Mouse (Mus musculus) gastrocnemius, adult 2 months (tissue): ENCODE measurements at regions not wholly inside any gene's neighbourhood (a gene's known extent, or its start where the extent isn't known, plus 50 kb on each side); places are given as distances from the start of the nearest gene placed in this dataset.

Experiments used
- DNase-seq: peaks from one replicate; pipeline ENCODE4 v3.0.0; 2022
- H3K27ac ChIP-seq: fragments of 200-600 bp; 2 replicates; pipeline ENCODE4 v1.8.1; 2022; ENCODE audit warnings: mild to moderate bottlenecking
- H3K4me3 ChIP-seq: fragments of 200-600 bp; 2 replicates; pipeline ENCODE4 v1.8.1; 2022; ENCODE audit warnings: mild to moderate bottlenecking, moderate library complexity
- CTCF ChIP-seq: fragments of 200-600 bp; IDR thresholded peaks from 2 replicates; pipeline ENCODE4 v1.8.1; 2022; ENCODE audit warnings: antibody characterized with exemption, mild to moderate bottlenecking, moderate library complexity
- intact Hi-C: fragments of 180-260 bp; cut with DNase I; formaldehyde crosslinking; loops from one replicate; pipeline ENCODE4 v1.15.1; 2025

GRCm38 (mm10) chr9:61776446-61776845 lies 137.9 kb downstream of the Rplp1 start:
- DNase-seq, result no peak
- Histone ChIP-seq H3K4me3 (no peak overlapping the region), H3K27ac (no peak overlapping the region)
- no peak for TF ChIP-seq CTCF
- intact Hi-C loops, result no loop called here

- Histone ChIP-seq H3K27ac (no peak overlapping the region), H3K4me3 (no peak overlapping the region)
- intact Hi-C loops, result no loop called here
- no peak for TF ChIP-seq CTCF
- DNase-seq, result no peak
These were observed 144.0 kb downstream of the Rplp1 start for GRCm38 (mm10) chr9:61770207-61770955.

GRCm38 (mm10) chr9:61766187-61766586 lies 148.2 kb downstream of the Rplp1 start:
- TF ChIP-seq CTCF, result no peak
- intact Hi-C loops, result no loop called here
- H3K4me3 ChIP-seq, result no peak overlapping the region
- DNase-seq, result no peak
- no peak overlapping the region for H3K27ac ChIP-seq

GRCm38 (mm10) chr9:61765366-61765765 lies 149.0 kb downstream of the Rplp1 start:
- no peak for DNase-seq
- no peak overlapping the region for H3K4me3 ChIP-seq
- no peak for TF ChIP-seq CTCF
- intact Hi-C loops, result no loop called here
- no peak overlapping the region for H3K27ac ChIP-seq

GRCm38 (mm10) chr9:61757806-61758205 lies 156.5 kb downstream of the Rplp1 start:
- no peak overlapping the region for H3K27ac ChIP-seq

GRCm38 (mm10) chr9:61756801-61757342 lies 157.5 kb downstream of the Rplp1 start:
- intact Hi-C loops, result no loop called here
- no peak for TF ChIP-seq CTCF

More at GRCm38 (mm10) chr9:61757806-61758205, 156.5 kb downstream of the Rplp1 start:
- DNase-seq, result no peak
- no peak overlapping the region for H3K4me3 ChIP-seq
- intact Hi-C loops, result no loop called here
- TF ChIP-seq CTCF, result no peak

GRCm38 (mm10) chr9:61756224-61756800 lies 158.0 kb downstream of the Rplp1 start:
- no peak for TF ChIP-seq CTCF
- no peak overlapping the region for H3K27ac ChIP-seq
- intact Hi-C loops, result no loop called here
- DNase-seq, result no peak
- no peak overlapping the region for H3K4me3 ChIP-seq

More at GRCm38 (mm10) chr9:61756801-61757342, 157.5 kb downstream of the Rplp1 start:
- no peak overlapping the region for H3K27ac ChIP-seq
- no peak for DNase-seq
- no peak overlapping the region for H3K4me3 ChIP-seq

GRCm38 (mm10) chr9:61755311-61755710 lies 159.0 kb downstream of the Rplp1 start:
- TF ChIP-seq CTCF, result no peak
- no peak for DNase-seq
- Histone ChIP-seq H3K27ac (no peak overlapping the region), H3K4me3 (no peak overlapping the region)
- intact Hi-C loops, result no loop called here

GRCm38 (mm10) chr9:61753795-61754194 lies 160.5 kb downstream of the Rplp1 start:
- Histone ChIP-seq H3K4me3 (no peak overlapping the region), H3K27ac (no peak overlapping the region)
- intact Hi-C loops, result no loop called here
- DNase-seq, result no peak
- no peak for TF ChIP-seq CTCF

- no peak overlapping the region for H3K27ac ChIP-seq
- DNase-seq, result no peak
- no peak overlapping the region for H3K4me3 ChIP-seq
- intact Hi-C loops, result no loop called here
- no peak for TF ChIP-seq CTCF
These were observed 165.1 kb downstream of the Rplp1 start for GRCm38 (mm10) chr9:61749201-61749600.

- Histone ChIP-seq H3K4me3 (no peak overlapping the region), H3K27ac (no peak overlapping the region)
- no peak for TF ChIP-seq CTCF
- DNase-seq, result peak; percentile 50
- intact Hi-C loops, result no loop called here
These were observed 165.9 kb downstream of the Rplp1 start for GRCm38 (mm10) chr9:61748416-61748815.

- intact Hi-C loops, result no loop called here
- no peak for TF ChIP-seq CTCF
- H3K4me3 ChIP-seq, result no peak overlapping the region
- no peak for DNase-seq
- no peak overlapping the region for H3K27ac ChIP-seq
These were observed 167.9 kb downstream of the Rplp1 start for GRCm38 (mm10) chr9:61746401-61746800.

- Histone ChIP-seq H3K27ac (peak overlapping the region; percentile 63), H3K4me3 (no peak overlapping the region)
- intact Hi-C loops, result no loop called here
- DNase-seq, result peak; percentile 39
- no peak for TF ChIP-seq CTCF
These were observed 169.0 kb downstream of the Rplp1 start for GRCm38 (mm10) chr9:61745301-61745801.
